Mouse (Mus musculus): ENCODE measurements around the gene Srrm4. TPM values are rescaled to one million over a fixed set of nuclear protein-coding genes. Genes with fewer than 3 reads are reported as not detected.

Gene Srrm4
- polyA plus RNA-seq, 1 experiment from 2014 or later: 32.7 TPM

GRCm38 (mm10) chr5:116389856-116390542 lies 201.6 kb downstream of the Srrm4 start:
- no peaks in the 10 kb centered on the region for H3K27me3 ChIP-seq
- H3K36me3 ChIP-seq: no peaks in the 10 kb centered on the region
- WGBS: 47% methylated on average over 15 of the region's 15 CpGs
- no peak overlapping the region for H3K9ac ChIP-seq (replicated peaks)
- H3K27ac ChIP-seq (replicated peaks): peak overlapping the region; percentile 36
- H3K4me3 ChIP-seq: no peak overlapping the region
- peak; percentile 69; the same call in 1 of the 2 replicates for ATAC-seq (replicated peaks)
- H3K9me3 ChIP-seq: no peaks in the 10 kb centered on the region
- no peak overlapping the region for H3K4me2 ChIP-seq (replicated peaks)
- peaks cover 12% of the 10 kb centered on the region for H3K4me1 ChIP-seq

GRCm38 (mm10) chr5:116389321-116389720 lies 202.3 kb downstream of the Srrm4 start:
- Histone ChIP-seq H3K4me3 (no peak overlapping the region), H3K4me2 (replicated peaks) (no peak overlapping the region), H3K27me3 (no peaks in the 10 kb centered on the region), H3K9me3 (no peaks in the 10 kb centered on the region), H3K36me3 (no peaks in the 10 kb centered on the region), H3K9ac (replicated peaks) (no peak overlapping the region), H3K27ac (replicated peaks) (no peak overlapping the region; the same call in 1 of the 2 replicates), H3K4me1 (peaks cover 12% of the 10 kb centered on the region)
- 68% methylated on average over 4 of the region's 4 CpGs for WGBS
- ATAC-seq (replicated peaks): no peak

Other genes starting within 250 kb of the Srrm4 start
- gene Hspb8, start 169.0 kb downstream of the Srrm4 start, polyA plus RNA-seq (2015; fragmentation: Nextera tagmentation; extraction: Ambion mirVana): 5.6 and 5.7 TPM in 2 replicates